Mouse (Mus musculus) WW6 (cell line): ENCODE data around the gene Slc13a2.

Source experiments
- DNase-seq: peaks from one replicate; pipeline ENCODE4 v3.0.0-alpha.2; 2013; ENCODE audit warnings: low read depth, low spot score

Gene Slc13a2

DNA sequence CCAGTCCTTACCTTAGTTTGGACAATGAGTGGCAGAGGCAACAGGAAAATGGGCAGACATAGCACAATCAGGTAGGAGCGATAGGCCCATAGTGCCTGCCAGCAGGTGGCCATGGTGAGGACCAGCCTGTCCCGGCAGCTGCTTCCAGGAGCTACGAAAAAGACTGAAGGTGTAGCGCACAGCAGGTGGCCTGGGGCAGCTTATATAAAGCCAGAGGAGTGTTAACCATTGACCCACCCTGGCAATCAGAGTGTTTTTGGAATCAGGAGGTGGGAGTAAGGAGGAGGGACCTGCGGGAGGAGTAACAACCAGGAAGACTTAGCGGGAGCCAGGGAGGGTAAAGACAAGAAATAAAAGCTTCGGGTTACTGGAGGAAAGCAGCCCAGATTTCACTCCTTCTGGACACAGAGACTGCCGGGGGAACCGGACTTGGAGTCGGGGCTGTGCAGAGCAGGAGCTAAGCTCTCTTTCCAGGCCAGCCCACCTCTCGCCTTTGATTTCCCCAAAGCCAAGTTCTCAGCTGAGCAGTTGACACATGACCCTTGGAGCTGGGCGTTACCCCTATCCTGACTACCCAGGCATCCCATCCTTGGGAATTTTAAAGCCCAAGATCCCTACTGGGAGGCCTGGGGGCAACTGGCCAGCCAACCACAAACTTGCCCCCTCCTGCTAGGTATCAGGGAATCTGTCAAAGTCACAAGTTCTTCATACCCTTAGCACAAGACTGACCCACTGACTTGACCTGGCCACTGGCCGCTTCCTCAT lies at the start of gene Slc13a2:
TSS of gene Slc13a2 (minus strand) at position 163 of the 765 bp plus-strand sequence.
- DNase-seq, result no peak

DNA sequence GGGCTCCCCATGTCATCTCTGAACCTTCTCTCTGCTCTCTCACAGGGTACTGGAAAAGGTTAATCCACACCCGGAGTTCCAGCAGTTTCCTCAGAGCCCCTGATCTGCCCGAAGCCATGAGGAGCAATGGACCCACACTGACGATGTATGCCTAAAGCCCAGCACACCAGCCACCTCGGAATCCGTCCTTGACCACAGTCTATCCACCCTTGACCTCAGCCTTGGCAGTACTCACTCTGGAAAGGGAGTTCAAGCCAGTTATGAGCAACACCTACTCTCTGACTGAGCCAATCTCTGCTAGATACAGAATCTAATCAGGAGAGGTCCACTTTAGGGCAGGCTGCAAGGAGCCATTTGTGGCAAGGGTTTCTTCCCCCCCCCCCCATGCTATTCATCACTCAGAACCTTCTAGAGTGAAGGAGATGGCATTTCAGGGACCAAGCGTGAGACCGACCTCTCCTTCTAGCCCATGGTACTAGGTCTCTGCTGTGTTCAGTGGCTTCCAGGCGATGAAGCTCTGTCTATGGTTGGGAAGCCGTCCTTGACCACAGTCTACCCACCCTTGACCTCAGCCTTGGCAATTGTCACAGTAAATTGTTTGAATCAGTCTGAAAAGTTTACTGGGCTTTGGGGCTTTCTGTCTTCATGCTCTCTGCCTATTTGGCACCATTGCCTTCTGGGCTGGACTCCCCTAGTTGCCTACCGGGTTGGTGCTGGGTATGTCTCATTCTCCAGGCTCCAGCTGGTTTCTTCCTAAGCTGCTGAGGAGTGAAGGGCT lies 49.5 kb upstream of the Slc13a2 start:
- DNase-seq, result no peak

DNA sequence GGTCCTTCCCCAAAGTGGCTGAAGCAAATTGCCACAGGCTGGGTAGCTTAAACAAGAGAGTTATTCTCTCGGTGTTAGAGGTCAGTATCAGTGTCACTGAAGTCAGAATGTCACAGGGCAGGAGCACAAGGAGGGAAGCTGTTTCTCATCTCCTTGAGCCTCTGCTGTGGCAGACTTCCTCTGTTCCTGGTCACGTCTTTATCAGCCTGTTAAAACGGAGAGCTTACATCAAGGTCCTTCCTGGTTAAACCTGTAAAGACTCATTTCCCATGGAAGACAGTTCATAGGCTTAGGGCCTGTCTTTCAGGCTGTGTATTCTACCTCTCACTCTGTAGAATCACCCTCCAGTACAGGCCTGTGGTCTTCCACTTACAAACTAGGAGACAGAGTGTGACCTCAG lies 45.9 kb upstream of the Slc13a2 start:
- DNase-seq, result no peak

DNA sequence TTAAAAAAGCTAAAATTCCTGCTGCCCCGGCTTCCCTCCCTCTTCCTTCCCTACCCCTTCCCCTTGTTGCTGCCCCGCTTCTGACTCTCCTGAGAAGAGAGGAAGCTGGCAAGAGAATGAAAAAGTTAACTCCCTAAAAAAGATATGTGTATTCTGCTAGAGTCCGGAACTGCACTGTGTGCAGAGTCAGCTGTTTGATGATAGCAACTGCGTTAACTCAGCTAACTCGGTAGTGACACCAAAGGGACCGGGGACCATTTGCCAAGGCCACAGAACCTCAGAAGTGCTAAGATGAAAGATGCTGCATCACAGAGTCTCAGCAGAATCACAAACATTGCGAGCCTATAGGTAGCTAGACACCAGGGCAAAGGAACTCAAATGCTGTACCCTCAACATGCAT lies 45.5 kb upstream of the Slc13a2 start:
- DNase-seq, result no peak

DNA sequence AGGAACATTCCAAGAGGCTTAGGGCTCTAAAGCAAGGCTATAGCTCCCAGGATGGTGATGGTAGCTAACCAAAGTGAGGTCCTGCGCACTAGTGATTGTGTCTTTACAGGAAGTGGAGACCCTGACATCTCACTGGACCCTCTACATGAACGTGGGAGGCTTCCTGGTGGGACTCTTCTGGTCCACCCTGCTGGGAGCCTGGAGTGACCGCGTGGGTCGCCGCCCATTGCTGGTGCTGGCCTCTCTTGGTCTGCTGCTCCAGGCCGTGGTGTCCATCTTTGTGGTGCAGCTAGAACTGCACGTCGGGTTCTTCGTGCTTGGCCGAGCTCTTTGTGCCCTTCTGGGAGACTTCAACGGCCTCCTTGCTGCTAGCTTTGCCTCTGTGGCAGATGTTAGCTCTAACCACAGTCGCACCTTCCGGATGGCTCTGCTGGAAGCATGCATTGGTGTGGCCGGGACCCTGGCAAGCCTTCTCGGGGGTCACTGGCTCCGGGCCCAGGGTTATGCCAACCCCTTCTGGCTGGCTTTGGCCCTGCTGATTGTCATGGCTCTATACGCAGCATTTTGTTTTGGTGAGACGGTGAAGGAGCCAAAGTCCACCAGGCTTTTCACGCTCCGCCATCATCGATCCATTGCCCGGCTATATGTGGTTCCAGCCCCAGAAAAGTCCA lies 44.4 kb upstream of the Slc13a2 start:
- DNase-seq, result no peak

DNA sequence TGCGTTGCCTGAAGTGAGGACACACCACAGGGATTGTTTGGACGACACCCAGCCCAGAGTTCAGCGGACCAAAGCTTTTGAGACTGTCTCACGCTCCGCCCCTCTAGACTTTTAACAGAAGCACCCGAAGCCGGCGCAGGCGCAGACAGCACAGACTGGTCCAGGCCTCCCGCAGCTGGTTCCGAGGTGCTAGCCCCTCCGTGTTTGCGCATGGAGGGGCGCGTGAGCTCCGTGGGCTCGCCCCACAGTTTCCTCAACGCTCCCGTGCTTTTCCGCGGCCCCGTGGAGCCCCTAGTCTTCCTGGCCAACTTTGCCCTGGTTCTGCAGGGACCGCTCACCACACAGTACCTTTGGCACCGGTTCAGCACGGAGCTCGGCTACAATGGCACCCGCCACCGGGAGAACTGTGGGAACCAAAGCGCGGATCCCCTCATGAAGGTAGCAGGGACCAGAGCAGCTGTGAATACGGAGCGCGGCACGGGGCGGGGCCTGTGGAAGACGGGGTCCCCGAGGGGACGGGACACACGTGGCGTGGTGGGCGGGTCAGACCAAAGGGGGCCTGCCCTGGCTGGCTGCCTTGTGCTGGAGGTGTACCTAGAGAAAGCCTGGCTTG lies 43.7 kb upstream of the Slc13a2 start, which contains the start of gene Slc46a1:
TSS of gene Slc46a1 (plus strand) at position 130 of the 613 bp plus-strand sequence.
- peak; percentile 75 for DNase-seq

DNA sequence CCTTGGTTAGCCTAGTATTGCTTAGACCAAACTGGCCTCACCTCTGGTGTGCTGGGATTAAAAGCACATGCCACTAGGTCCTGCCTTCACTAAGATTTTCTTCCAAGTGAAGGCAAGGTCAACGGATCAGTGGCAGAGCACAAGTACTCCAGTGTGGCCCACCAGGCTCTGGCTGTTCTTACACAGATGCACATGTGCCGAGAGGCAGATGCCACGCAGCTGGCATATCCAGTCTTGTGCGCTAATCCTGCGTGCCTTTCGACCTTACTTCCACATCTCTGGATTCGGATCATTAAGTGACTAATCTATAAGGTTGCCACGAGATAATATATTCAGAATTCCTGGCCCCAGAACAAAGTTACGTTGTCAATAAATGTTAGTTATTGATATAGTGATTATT lies 43.1 kb upstream of the Slc13a2 start:
- DNase-seq, result no peak

DNA sequence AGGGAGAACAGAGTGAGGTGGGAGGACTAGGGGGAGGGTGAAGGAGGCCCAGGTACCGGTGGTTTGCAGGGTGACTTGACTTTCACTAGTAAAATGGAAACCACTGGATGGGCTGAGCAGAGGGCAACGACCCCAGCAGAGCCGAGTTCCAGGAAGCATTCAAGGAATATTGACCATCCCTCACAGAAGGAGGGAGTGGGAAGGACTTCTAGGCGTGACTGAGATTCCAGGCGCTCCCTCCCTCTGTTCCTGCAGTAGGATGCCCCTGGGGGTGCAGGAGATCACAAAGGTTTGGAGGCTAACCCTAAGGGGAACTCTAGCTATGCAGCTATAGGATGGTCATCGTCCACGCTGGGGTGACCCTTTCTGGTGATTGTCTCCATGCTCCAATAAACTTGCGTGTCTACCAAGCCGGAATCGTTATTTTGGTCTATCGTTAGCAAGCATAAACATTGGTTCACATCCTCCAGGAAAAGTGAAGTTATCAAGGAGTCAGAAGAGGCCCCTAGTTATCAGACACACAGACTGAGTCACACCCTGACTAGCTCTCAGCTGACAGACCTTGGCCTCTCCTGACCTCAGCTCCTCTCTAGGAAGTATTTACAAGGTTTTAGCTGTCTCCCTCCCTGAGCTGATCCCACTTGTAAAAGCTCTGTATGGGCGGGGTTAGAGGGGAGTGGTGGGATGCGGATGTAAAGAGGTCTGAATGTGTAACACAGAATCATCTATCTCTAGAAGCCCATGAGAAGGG lies 41.4 kb upstream of the Slc13a2 start:
- DNase-seq, result no peak

DNA sequence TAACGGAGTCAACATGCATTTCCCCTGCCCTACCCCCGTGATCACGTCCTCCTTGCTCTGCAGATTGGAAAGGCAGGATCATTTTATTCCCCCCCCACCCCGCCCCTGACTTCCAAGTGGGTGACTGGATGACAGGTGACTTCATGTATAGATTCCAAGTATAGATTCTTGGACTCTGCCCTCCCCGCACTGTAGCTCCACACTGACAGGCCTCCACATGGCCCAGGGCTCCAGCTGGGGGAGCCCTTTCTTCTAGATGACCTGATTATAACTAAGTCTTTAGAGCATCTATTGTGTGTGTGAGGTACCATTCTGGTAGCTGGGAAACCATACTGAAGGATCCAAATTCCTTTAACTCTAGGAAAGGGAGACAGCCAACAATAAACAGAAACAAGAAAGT lies 40.7 kb upstream of the Slc13a2 start:
- DNase-seq, result no peak

DNA sequence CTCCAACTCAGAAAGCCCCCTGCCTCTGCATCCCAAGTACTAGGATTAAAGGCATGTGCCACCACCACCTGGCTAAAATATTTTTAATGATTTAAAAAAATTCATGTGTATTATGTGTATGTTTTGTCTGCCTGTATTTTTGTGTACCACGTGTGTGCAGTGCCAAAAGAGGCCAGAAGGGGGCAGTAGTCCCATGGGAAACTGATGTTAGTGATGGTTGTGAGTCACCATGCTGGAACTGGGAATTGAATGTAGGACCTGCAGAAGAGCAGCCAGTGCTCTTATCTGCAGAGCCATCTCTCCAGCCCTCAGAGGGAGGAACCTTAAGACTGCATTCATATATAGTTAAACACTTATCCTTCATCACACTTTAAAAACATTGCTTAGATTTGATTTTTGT lies 39.9 kb upstream of the Slc13a2 start:
- no peak for DNase-seq

DNA sequence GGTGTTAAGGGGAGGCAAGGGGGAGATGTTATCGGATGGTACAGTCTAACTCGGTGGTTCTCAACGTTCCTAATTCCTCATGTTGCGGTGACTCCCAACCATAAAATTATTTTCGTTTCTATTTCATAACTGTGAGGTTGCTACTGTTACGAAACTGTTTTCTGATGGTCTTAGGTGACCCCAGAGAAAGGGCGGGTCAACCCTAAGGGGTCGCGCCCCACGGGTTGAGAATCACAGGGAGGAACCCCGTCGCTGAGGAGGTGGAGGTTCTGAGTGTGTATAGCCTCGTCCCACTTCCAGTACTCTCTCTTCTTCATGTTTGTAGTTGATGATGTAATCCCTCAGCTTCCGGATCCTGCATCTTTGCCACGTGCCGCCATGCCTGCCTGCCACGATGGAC lies 36.7 kb upstream of the Slc13a2 start:
- DNase-seq, result no peak

DNA sequence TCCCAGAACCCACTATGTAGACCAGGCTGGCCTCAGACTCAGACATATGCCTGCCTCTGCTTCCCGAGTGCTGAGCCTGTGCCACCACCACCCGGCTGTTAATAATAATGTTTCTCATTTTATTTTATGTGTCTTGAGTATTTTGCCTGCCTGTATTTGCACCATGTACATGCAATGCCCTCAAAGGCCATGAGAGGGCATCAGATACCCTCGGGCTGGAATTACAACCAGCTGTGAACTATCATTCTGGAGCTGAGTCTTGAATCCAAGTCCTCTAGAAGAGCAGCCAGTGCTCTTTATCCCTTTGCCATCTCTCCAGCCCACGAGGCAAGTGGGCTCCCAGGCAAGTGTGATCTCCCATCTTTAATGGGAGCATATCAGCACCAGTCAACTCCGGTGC lies 33.3 kb upstream of the Slc13a2 start:
- peak; percentile 45 for DNase-seq

DNA sequence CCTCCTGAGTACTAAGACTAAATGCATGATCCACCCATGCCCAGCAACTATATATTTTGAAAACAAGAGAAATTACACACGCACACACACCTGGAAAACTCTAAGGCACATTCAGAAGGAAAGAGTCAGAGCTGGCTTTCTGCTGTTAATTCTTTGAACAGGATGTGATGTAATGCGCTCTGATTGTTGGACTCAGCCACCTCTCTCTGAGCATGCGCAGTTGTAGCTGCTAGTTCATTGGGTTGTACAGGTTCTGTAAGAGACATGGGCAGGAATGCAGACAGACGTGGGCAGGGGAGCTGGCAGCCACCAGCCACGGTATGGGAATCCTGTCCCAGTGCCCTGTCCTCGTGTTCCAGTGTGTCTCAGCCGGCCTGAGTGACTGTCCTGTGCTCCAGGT lies 32.3 kb upstream of the Slc13a2 start:
- DNase-seq, result peak; percentile 46

DNA sequence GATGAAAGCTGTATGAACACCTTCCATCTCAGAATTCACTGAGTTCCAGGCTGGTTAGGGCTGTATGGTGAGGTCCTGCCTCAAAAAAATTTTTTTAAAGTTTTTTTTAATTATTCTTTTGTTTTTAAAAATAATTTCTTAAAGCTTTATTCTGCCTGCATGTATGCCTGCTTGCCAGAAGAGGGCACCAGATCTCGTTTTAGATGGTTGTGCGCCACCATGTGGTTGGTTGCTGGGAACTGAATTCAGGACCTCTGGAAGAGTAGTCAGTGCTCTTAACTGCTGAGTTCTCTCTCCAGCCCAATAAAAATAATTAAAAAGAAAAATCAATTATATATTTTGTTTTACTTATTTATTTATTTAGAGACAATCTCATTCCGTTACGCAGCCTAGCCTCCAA lies 31.7 kb upstream of the Slc13a2 start:
- DNase-seq, result peak; percentile 46

DNA sequence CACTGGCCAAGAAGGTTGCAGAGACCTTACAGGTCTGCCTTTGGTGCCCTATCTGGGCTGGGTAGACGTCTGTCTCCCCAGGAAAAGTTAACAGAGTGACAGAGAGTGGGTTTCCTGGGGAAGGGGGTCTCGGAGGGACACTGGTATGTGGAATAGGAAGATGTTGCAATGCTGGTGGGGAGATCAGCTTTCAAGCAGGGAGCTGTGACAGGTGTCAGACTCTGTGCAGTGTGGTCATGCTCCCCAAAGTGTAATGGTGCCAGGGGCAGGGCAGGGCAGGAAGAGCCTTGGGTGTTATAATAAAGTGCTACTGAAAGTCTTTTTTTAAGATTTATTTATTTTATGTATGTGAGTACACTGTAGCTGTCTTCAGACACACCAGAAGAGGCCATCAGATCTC lies 28.3 kb upstream of the Slc13a2 start:
- DNase-seq, result no peak

DNA sequence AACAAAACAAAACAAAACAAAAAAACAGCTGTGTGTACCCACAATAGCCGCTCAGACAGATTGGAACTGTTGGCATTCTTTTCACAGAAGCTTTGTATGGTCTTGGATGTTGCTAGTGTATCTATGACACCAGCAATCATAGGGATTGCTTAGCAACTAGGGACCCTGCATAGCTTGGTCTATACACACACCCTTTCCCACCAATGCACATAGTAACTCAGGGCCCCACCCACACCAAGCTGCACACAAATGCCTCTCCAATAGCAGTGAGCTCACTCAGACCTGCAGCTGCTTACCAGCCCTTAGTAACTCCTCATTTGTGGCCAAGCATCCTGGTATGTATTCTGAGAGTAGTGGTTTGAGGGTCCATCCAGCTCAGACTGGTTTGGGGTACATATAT lies 26.2 kb upstream of the Slc13a2 start:
- DNase-seq, result no peak

DNA sequence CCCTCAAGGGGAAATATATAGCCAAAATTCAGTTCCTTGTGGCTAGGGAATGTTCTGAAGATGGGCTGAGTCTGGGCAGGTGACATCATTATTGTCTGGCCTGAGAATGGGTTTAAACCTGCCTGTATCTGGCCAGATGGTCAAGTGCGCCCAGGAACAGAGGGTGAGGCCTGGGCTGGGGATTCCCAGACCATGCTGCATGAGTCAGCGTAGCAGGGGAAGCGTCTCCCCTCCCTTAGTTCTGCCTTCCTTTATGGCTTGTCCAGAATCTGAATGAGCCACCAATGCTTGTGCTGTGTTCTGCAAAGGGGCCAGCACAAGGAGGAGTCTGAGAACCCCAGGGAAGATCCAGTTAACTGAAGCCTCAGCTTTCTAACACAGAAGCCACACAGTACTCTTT lies 25.2 kb upstream of the Slc13a2 start:
- no peak for DNase-seq

DNA sequence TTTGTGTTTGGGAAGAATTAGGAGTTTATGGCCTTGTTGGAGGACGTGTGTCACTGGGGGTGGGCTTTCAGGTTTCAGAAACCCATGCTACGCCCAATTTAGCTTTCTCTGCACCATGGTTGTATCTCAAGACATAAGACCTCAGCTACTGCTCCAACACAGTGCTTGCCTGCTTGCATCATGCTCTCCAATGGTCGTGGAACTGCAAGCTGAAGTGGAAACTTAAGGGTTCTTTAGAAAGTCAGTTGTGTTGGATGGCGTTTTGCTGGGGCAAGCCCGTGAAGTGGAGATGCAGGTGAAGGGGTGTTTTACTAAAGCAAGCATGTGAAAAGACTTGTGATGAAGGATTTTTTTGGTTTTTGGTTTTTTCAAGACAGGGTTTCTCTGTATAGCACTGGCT lies 21.1 kb upstream of the Slc13a2 start:
- no peak for DNase-seq

DNA sequence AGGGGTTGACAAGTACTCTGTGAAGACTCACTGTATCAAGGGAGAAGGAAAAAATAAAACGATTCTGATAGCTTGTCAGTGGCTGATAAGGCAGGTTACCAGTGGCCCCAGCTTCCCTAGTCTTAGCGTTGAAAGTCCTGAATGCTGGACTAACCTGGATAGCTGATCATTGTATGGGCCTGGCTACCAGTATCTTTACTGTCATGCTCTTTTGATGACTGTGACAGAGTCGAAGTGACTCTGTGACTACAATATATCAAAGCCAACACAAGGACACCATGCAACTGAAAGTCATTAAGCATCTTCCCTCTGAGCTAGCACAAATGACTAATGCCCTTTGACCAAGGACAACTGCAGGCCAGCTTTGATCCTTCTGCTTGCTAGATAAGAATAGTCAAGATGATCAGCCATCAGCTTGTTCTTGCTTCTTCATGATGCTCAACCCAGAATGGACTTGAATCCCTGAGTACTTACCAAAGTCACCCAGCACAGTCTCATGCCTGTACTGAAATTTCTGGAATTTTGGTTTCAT lies 16.4 kb upstream of the Slc13a2 start:
- DNase-seq, result no peak

DNA sequence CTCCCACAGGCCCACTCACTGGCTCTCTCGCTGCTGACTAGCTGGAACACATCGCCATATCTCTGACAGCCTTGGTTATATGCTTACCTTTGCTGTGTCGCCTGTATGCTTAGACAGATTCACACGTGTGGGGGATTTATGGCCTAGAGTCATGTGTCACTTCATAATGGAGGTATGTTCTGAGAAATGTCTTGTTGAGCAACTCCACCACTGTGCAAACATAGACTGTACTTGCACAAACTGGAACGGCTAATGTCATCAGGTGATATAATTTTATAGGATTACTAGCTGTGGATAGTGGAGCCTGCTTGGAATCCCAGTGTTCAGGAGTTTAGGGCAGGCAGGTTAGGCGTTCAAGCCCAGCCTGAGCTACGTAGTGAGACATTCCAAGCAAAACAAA lies 15.2 kb upstream of the Slc13a2 start:
- DNase-seq, result no peak

DNA sequence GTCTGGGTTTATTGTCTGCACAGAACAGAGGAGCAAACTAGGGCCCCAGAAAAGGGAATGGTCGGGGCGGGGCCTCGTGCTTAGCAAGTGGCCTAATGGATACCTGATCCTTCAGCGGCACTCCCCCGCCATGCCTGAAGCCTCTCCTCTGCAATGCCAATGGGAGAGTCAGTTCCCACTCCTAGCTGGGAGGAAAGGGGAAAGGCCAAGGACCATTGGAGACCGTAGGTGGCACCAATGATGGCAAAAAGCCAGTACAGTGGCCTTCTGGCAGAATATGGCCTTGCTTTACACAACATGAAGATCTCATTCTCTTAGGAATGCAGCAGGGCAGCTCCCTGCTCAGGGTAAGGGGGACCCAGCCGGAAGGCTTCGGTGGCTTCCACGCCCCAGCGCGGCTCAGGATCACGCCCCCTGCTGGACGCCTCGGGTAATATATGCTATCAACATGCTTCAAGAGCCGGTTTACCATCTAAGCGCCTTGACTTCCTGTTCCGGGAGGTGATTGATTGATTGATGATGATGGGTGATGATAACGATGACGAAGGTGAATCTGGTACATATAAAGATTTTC lies 13.8 kb upstream of the Slc13a2 start:
- DNase-seq, result peak; percentile 85
